Mouse (Mus musculus) forebrain, postnatal 0 days (tissue): Measurements from ENCODE around the gene AL732309.1. TPM values are rescaled to one million over a fixed set of nuclear protein-coding genes. Genes with fewer than 3 reads are reported as not detected.
"Not testable (repeated sequence)": the region's sequence is repeated elsewhere in the genome, so short reads cannot be mapped to it uniquely, and the experiment has no call there.

Experiments used
- ATAC-seq: fragments of 200-750 bp; cut with Nextera tagmentation; 2 replicates; pipeline ENCODE4 v1.8.0; 2017; ENCODE audit warnings: mild to moderate bottlenecking, moderate library complexity
- DNase-seq: peaks from one replicate; pipeline ENCODE4 v3.0.0-alpha.2; 2015
- H3K27ac ChIP-seq: fragments of 300-500 bp; sonication (generic); 2 replicates; pipeline ENCODE4 v1.5.1; 2014; ENCODE audit warnings: low read depth, mild to moderate bottlenecking, antibody characterized with exemption, low read length, moderate library complexity, mixed read lengths
- H3K27me3 ChIP-seq: fragments of 300-500 bp; sonication (generic); 2 replicates; pipeline ENCODE4 v1.6.1; 2014; ENCODE audit warnings: mild to moderate bottlenecking, low read length, mixed read lengths; ENCODE audit not compliant: insufficient read depth
- H3K36me3 ChIP-seq: fragments of 300-500 bp; sonication (generic); 2 replicates; pipeline ENCODE4 v1.6.1; 2014; ENCODE audit warnings: mild to moderate bottlenecking, moderate library complexity; ENCODE audit not compliant: insufficient read depth
- H3K4me1 ChIP-seq: fragments of 300-500 bp; sonication (generic); 2 replicates; pipeline ENCODE4 v1.6.1; 2014; ENCODE audit warnings: antibody characterized with exemption; ENCODE audit not compliant: insufficient read depth
- H3K4me2 ChIP-seq: fragments of 300-500 bp; sonication (generic); 2 replicates; pipeline ENCODE4 v1.6.1; 2014; ENCODE audit warnings: low read depth, mild to moderate bottlenecking, moderate library complexity
- H3K4me3 ChIP-seq: fragments of 300-500 bp; sonication (generic); 2 replicates; pipeline ENCODE4 v1.5.1; 2014; ENCODE audit warnings: low read depth, low read length, mixed read lengths
- H3K9ac ChIP-seq: fragments of 300-500 bp; sonication (generic); 2 replicates; pipeline ENCODE4 v1.6.1; 2014; ENCODE audit warnings: mild to moderate bottlenecking
- H3K9me3 ChIP-seq: fragments of 300-500 bp; sonication (generic); 2 replicates; pipeline ENCODE4 v1.6.1; 2016; ENCODE audit warnings: low read length
- CTCF ChIP-seq: sonication (generic); IDR thresholded peaks from 2 replicates; pipeline ENCODE4 v1.5.1; 2016; ENCODE audit warnings: antibody characterized with exemption, control low read depth, low read depth
- WGBS: fragments of 180-500 bp; shearing (Covaris S2); extraction: QIAGEN DNeasy Blood & Tissue Kit; methylation state at CpG from one replicate; pipeline ENCODE4 v1.1.7; 2014; 5-methylcytosine and 5-hydroxymethylcytosine counted together
- polyA plus RNA-seq: library from polyadenylated mRNA; unstranded; fragments of >200 nt; fragmentation: Nextera tagmentation; extraction: Ambion mirVana; gene quantifications from 2 replicates; pipeline ENCODE4 v1.2.1, GENCODE M21; 2015
- total RNA-seq: library from RNA; depleted of rRNA; stranded (reverse); fragments of >200 nt; gene quantifications from 2 replicates; pipeline ENCODE4 v1.2.3, GENCODE M21; 2014

The AL732309.1 gene
- total and polyA plus RNA-seq, 2 experiments from 2014 or later, result 3.0 to 10.1 TPM

DNA sequence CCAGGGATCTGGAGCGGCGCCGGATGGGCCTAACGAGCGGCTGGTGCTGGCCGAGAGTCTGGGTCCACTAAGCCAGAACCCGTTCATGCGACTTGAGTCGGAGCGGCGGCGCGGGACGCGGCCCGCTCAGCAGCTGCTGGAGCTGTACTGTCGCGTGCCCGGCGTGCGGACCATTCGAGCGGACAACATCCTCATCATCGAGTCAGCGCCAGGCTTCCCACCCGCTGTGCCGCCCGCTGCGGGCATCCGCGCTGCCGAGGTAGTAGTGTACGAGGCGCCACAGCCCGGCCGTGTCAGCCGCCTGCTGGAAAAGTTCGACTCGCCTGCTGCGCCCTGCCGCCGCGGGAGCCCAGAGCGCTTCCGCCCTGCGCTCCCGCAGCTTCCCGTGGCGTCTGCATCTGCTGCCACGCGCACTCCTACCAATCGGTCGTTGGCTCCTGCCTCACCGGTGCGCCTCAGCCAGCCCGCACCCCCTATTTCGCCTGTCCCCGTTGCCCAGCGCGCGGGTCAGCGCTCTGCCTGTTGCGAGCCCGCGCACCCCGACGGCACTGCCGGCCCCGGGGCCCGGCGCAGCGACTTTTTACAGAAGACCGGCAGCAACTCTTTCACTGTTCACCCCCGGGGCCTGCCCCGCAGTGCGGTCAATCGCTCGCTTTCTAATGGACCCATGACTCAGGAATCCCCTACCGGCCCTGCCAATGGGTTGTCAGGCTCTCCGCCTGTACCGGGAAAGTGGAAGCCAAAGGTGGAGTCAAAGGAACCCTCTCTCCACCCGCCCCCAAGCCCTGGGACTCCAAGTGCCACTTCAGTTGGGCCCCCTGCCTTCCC is 16.3 kb upstream of the AL732309.1 start:
- Histone ChIP-seq H3K27ac (peak overlapping the region; percentile 54; the same call in 1 of the 2 replicates), H3K27me3 (no peaks in the 10 kb centered on the region), H3K9me3 (no peaks in the 10 kb centered on the region), H3K36me3 (peaks cover 2% of the 10 kb centered on the region; the same call in 1 of the 2 replicates), H3K4me2 (peak overlapping the region; percentile 91), H3K9ac (peak overlapping the region; percentile 66), H3K4me3 (peak overlapping the region; percentile 76), H3K4me1 (peaks cover 33% of the 10 kb centered on the region)
- DNase-seq (peak; percentile 56), ATAC-seq (peak; percentile 11)
- WGBS, result 3% methylated on average over 82 of the region's 82 CpGs
- TF ChIP-seq CTCF, result no peak; the same call in 1 of the 2 replicates

DNA sequence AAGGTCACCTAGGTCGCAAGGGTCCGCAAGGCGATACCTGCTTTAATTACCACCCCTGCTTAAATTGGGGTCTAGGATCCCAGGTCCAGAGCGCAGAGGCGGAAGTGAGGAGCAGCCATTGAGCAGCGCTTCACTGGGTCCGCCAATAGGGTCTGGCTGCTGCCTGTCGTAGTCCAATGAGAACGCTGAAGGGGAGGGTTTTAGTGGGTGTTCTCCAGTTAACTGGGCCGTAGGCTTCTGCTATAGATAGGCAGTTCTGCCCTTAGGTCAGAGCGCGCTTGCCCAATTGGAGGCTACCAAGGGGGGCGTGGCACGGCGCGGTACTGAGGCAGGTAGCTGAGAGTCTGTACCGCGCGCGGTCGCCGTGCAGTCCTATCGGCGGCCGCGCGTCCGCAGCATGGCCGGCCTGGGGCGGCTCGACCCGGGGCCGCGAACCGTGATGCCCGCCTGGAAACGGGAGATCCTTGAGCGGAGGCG is 15.7 kb upstream of the AL732309.1 start, which contains the start of gene Tprn:
Tprn (plus strand) TSS at position 328 of the 477 bp plus-strand sequence.
- no peaks in the 10 kb centered on the region for H3K27me3 ChIP-seq
- no peaks in the 10 kb centered on the region for H3K36me3 ChIP-seq
- peak within 1 kb of the TSS; percentile 66 for H3K9ac ChIP-seq
- ATAC-seq (peak; percentile 99), DNase-seq (peak; percentile 95)
- no peaks in the 10 kb centered on the region for H3K9me3 ChIP-seq
- peaks cover 33% of the 10 kb centered on the region for H3K4me1 ChIP-seq
- H3K27ac ChIP-seq, result peak within 1 kb of the TSS; percentile 54
- TF ChIP-seq CTCF, result no peak; the same call in 1 of the 2 replicates
- under 1% methylated on average over 37 of the region's 39 CpGs for WGBS
- peak within 1 kb of the TSS; percentile 76 for H3K4me3 ChIP-seq
- peak within 1 kb of the TSS; percentile 91 for H3K4me2 ChIP-seq

DNA sequence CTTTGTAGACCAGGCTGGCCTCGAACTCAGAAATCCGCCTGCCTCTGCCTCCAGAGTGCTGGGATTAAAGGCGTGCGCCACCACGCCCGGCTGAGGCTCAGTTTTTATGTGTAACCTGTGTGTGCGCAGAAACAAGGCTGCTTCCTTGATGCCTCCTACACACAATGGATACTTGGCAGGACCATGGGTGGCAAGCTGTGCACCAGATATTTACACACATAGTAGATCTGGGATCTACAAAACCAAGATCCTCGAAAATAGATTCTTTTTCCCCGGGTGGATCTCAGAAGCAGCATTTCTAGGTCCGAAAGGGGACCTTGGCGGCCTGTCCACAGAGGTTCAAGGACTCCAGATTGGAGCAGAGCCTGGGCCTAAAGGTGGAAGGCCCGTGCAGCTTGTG is 15.2 kb upstream of the AL732309.1 start:
- DNase-seq (no peak), ATAC-seq (peak; percentile 1; the same call in 1 of the 2 replicates)
- Histone ChIP-seq H3K36me3 (no peaks in the 10 kb centered on the region), H3K4me1 (peaks cover 33% of the 10 kb centered on the region), H3K27me3 (no peaks in the 10 kb centered on the region), H3K9ac (peak overlapping the region; percentile 66), H3K27ac (peak overlapping the region; percentile 41), H3K9me3 (no peaks in the 10 kb centered on the region), H3K4me3 (peak overlapping the region; percentile 76), H3K4me2 (peak overlapping the region; percentile 91)
- no peak for TF ChIP-seq CTCF
- 48% methylated on average over 12 of the region's 12 CpGs for WGBS

DNA sequence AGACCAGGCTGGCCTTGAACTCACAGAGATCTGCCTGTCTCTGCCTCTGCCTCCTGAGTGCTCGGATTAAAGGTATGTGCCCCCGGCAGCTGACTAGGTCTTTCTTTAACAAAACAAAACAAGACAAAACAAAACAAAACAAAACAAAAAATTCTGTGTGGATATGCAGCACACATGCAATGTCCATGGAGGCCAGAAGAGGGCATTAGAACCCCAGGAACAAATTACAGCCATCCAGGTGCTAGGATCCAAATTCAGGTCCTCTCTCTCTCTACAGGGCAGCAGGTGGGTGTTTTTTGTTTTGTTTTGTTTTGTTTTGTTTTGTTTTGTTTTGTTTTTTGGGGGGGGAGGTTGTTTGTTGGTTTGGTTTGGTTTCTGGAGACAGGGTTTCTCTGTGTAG is 12.2 kb upstream of the AL732309.1 start:
- no peak overlapping the region for H3K4me2 ChIP-seq
- no peaks in the 10 kb centered on the region for H3K27me3 ChIP-seq
- H3K27ac ChIP-seq, result no peak overlapping the region
- no peaks in the 10 kb centered on the region for H3K36me3 ChIP-seq
- DNase-seq, result no peak
- H3K9me3 ChIP-seq, result no peaks in the 10 kb centered on the region
- no peak for ATAC-seq
- no peak overlapping the region for H3K4me3 ChIP-seq
- H3K4me1 ChIP-seq, result peaks cover 18% of the 10 kb centered on the region
- WGBS, result 45% methylated on average over 2 of the region's 2 CpGs
- no peak overlapping the region for H3K9ac ChIP-seq
- peak; percentile 57 for TF ChIP-seq CTCF

DNA sequence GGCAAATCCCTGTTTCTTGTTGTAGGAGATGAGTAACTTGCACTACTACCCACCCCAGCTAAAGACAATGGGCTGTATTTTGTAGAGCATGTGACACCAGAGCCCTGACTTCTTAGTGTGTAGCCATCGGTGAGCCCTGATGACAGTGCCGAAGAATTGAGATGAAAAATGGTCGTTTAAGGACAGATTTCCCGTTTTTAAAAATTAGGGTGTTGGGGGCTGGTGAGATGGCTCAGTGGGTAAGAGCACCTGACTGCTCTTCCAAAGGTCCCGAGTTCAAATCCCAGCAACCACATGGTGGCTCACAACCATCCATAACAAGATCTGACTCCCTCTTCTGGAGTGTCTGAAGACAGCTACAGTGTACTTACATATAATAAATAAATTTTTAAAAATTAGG is 10.6 kb upstream of the AL732309.1 start:
- ATAC-seq, H3K27ac ChIP-seq, H3K27me3 ChIP-seq, DNase-seq, H3K36me3 ChIP-seq, H3K9me3 ChIP-seq, H3K4me2 ChIP-seq, H3K4me3 ChIP-seq, H3K9ac ChIP-seq: not testable (repeated sequence)
- peaks cover 10% of the 10 kb centered on the region; the same call in 1 of the 2 replicates for H3K4me1 ChIP-seq
- 85% methylated on average over 5 of the region's 5 CpGs for WGBS

DNA sequence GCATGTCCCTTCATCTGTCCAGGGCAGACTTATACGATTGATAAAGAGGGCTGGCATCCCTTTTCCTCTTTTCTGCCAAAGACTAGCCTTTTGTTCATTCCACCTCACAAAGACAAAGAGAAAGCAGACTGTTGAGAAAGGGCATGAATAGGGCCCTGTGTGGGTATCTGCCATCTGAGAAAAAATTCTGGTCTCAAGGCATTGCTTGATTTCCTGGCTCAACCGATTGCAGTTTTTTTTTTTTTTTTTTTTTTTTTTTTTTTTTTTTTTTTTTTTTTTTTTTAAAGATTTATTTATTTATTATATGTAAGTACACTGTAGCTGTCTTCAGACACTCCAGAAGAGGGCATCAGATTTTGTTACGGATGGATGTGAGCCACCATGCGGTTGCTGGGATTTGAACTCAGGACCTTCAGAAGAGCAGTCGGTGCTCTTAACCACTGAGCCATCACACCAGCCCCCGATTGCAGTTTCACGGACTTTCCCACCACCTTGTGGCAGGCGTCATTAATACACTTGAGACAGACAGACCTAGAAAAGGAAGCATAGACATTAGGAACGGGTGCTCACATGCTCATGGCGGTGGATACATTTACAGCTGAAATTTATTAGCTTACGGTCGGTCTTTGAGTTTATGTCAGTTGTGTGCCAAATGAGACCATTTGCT is 9.9 kb upstream of the AL732309.1 start:
- H3K27me3 ChIP-seq, H3K9me3 ChIP-seq, ATAC-seq, H3K36me3 ChIP-seq, DNase-seq: not testable (repeated sequence)
- peaks cover 10% of the 10 kb centered on the region; the same call in 1 of the 2 replicates for H3K4me1 ChIP-seq
- WGBS, result 61% methylated on average over 12 of the region's 12 CpGs
- H3K27ac ChIP-seq, result 0 out of 2 replicates have a peak overlapping the region, but pooled peaks have one; percentile 82
- H3K4me2 ChIP-seq, result peak overlapping the region; percentile 98
- peak; percentile 37 for TF ChIP-seq CTCF
- H3K9ac ChIP-seq, result peak overlapping the region; percentile 92
- peak overlapping the region; percentile 94 for H3K4me3 ChIP-seq
